Mouse (Mus musculus) small intestine, adult 2 months (tissue): ENCODE measurements around the gene AI481877.

Experiments used
- CTCF ChIP-seq: fragments of 200-500 bp; IDR thresholded peaks from 2 replicates; pipeline ENCODE4 v1.5.1; 2012; ENCODE audit warnings: low read depth, mild to moderate bottlenecking, control low read depth, inconsistent platforms, low read length, moderate library complexity, mixed read lengths; ENCODE audit not compliant: insufficient replicate concordance, insufficient read length; ENCODE audit errors: extremely low read depth
- POLR2A ChIP-seq: fragments of 200-500 bp; IDR thresholded peaks from 2 replicates; pipeline ENCODE4 v1.6.1; 2012; ENCODE audit warnings: low read depth, mild to moderate bottlenecking, control low read depth, inconsistent platforms, low read length, moderate library complexity

DNA sequence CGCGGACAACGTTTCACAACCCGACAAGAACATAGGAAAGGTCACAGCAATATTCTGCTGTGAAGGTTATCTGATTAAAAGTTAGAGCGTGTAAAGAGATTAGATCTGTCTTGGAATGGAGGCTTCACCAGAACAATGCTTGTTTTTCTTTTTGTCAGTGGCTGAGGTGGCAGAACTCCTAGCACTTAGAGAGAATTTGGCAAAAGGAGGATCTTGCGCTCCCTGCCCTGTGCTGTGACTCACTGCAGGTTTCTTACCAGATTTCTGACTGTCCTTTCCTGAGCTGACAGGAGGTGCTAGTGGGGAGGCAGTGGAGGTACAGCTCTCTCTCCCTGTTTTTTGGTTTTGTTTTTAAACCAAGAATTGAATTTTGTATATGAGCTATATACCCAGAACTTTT is 131.8 kb downstream of the AI481877 start:
- TF ChIP-seq CTCF, result no peak
- no peak for TF ChIP-seq POLR2A
